Mouse (Mus musculus) Patski (cell line): Measurements from ENCODE around the gene Slc24a1. TPM values are rescaled to one million over a fixed set of nuclear protein-coding genes. Genes with fewer than 3 reads are reported as not detected.
A peak's percentile ranks its signal among the peaks of the same experiment; 100 is the strongest.

Experiments used
- ATAC-seq: fragments of 100-300 bp; one replicate; pipeline ENCODE4 v1.8.0; 2021
- CTCF ChIA-PET: fragments of 350-600 bp; sonication (Branson Sonifier 250); formaldehyde crosslinking; loops from one replicate; lab custom pipeline; 2022; ENCODE audit warnings: inconsistent platforms; lab: Charles Lee
- POLR2A ChIA-PET: fragments of 350-600 bp; sonication (Branson Sonifier 250); formaldehyde crosslinking; loops from one replicate; lab custom pipeline; 2022; ENCODE audit warnings: antibody characterized with exemption, inconsistent platforms; lab: Charles Lee
- DNase-seq: peaks from one replicate; pipeline ENCODE4 v3.0.0-alpha.2; 2011; ENCODE audit warnings: low read depth, low spot score
- H3K27me3 ChIP-seq: fragments of 371-371 bp; one replicate; pipeline ENCODE4 v1.5.1; 2021
- CTCF ChIP-seq: fragments of 100-300 bp; IDR thresholded peaks from one replicate; pipeline ENCODE4 v1.5.1; 2021
- in situ Hi-C: fragments of 300-500 bp; cut with MboI; formaldehyde crosslinking; loops from 3 replicates; pipeline ENCODE4 v1.11.1; 2018; ENCODE audit warnings: low pct_unique_long_range_greater_than_20kb, mixed read lengths
- polyA plus RNA-seq: library from polyadenylated mRNA; unstranded; gene quantifications from one replicate; pipeline ENCODE4 v1.2.3, GENCODE M21; 2021

The Slc24a1 gene
- polyA plus RNA-seq, 1 experiment from 2014 or later, result 0.03 TPM

DNA sequence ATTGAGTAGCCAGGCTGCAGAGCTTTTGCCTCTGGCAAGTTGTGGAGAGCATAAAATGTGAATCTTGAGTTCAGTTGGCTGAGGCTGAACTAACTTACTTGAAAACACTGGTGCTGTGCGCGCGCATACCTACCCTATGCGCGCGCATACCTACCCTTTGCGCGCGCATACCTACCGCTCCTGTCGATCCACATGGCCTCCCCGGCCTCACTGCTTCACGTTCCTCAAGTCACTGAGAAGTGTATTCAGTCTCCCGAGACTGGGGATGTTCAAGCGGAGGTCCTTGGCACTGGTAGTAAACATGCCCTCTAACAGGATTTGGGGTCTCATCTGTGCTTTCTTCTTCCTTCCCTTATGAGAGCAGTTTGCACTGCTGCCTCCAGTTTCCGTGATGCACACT is 32.8 kb downstream of the Slc24a1 start:
- in situ Hi-C loops, result no loop called here
- ChIA-PET CTCF (no interaction called here), POLR2A (no interaction called here)
- no peak for TF ChIP-seq CTCF
- DNase-seq (no peak), ATAC-seq (no peak)
- H3K27me3 ChIP-seq, result no peaks in the 10 kb centered on the region

GRCm38 (mm10) chr9:64914629-64915028 is 36.8 kb downstream of the Slc24a1 start:
- ChIA-PET POLR2A (no interaction called here), CTCF (no interaction called here)
- in situ Hi-C loops, result no loop called here
- DNase-seq (no peak), ATAC-seq (no peak)
- TF ChIP-seq CTCF, result no peak
- no peaks in the 10 kb centered on the region for H3K27me3 ChIP-seq

GRCm38 (mm10) chr9:64913973-64914372 is 37.4 kb downstream of the Slc24a1 start:
- ChIA-PET CTCF (interaction anchor here (1.0 kb wide), 1 partner anchor 10 kb away, joined by 3 read pairs; no protein-coding TSS in a partner anchor), POLR2A (interaction anchor here (0.8 kb wide), 1 partner anchor 12 kb away, joined by 4 read pairs; no protein-coding TSS in a partner anchor)
- ATAC-seq, result no peak
- DNase-seq, result no peak
- no peak for TF ChIP-seq CTCF
- no peaks in the 10 kb centered on the region for H3K27me3 ChIP-seq
- in situ Hi-C loops, result no loop called here

- ChIA-PET POLR2A (interaction anchor here (0.8 kb wide), 1 partner anchor 13 kb away, joined by 4 read pairs; no protein-coding TSS in a partner anchor), CTCF (interaction anchor here (1.0 kb wide), 1 partner anchor 10 kb away, joined by 3 read pairs; no protein-coding TSS in a partner anchor)
- no peak for TF ChIP-seq CTCF
- DNase-seq (no peak), ATAC-seq (no peak)
- in situ Hi-C loops, result no loop called here
- H3K27me3 ChIP-seq, result no peaks in the 10 kb centered on the region
Observed at GRCm38 (mm10) chr9:64913406-64913805, 38.0 kb downstream of the Slc24a1 start.

DNA sequence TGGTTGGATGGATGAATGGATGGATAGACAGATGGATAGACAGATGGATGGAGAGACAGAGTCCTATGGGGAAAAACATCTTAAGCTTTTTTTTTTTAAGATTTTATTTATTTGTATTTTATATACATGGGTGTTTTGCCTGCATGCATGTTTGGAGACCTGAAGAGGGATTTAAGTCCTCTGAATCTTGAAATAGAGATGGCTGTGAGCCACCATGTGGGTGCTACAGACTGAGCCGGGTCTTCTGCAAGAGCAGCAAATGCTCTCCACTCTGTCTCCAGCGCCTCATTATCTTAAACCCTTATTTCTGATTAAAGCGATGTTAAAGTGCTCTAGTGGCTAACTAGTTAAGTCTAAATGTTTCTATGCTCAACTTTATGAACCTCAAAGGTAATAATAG is 44.0 kb downstream of the Slc24a1 start:
- CTCF ChIA-PET, result no interaction called here
- no peak for TF ChIP-seq CTCF
- DNase-seq, result no peak
- ATAC-seq, result no peak
- in situ Hi-C loops, result no loop called here
- no peaks in the 10 kb centered on the region for H3K27me3 ChIP-seq
- POLR2A ChIA-PET, result interaction anchor here (0.6 kb wide), 1 partner anchor 403 kb away, joined by 3 read pairs; no protein-coding TSS in a partner anchor

GRCm38 (mm10) chr9:64904917-64905640 is 46.3 kb downstream of the Slc24a1 start:
- no peak for TF ChIP-seq CTCF
- in situ Hi-C loops, result no loop called here
- ATAC-seq (no peak), DNase-seq (no peak)
- H3K27me3 ChIP-seq, result no peaks in the 10 kb centered on the region
- CTCF ChIA-PET, result interaction anchor here (1.3 kb wide), 1 partner anchor 17 kb away, joined by 3 read pairs; no protein-coding TSS in a partner anchor
- POLR2A ChIA-PET, result no interaction called here

DNA sequence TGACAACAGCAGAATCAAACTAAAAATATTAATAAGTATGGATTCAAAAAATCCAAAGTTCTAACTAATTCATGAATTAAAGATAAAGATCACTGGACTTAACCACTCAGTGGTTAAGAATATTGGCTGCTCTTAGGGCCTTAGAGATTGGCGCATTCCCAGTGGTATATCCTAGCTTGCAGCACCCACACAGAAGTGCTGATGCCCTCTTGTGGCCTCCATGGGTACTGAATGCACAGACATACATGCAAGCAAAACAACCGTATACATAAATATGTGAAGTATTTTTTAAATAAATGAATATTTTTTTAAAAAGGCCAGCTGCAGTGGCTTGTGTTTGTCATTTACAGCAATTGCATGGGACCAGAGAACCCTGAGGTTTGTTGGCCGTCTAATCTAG is 48.0 kb downstream of the Slc24a1 start:
- ChIA-PET CTCF (interaction anchor here (0.6 to 1.7 kb wide), 4 partner anchors 10 to 68 kb away, joined by 3 to 9 read pairs (median 3); no protein-coding TSS in a partner anchor), POLR2A (interaction anchor here (1.2 kb wide), 1 partner anchor 92 kb away, joined by 3 read pairs; the partner anchor contains the start of gene Dennd4a)
- H3K27me3 ChIP-seq, result no peaks in the 10 kb centered on the region
- in situ Hi-C loops, result no loop called here
- DNase-seq (no peak), ATAC-seq (no peak)
- peak; percentile 84 for TF ChIP-seq CTCF

- no peak for TF ChIP-seq CTCF
- POLR2A ChIA-PET, result interaction anchor here (1.2 kb wide), 1 partner anchor 92 kb away, joined by 3 read pairs; the partner anchor contains the start of gene Dennd4a
- CTCF ChIA-PET, result interaction anchor here (1.2 to 1.7 kb wide), 3 partner anchors 11 to 118 kb away, joined by 3 to 9 read pairs (median 4); no protein-coding TSS in a partner anchor
- ATAC-seq (no peak), DNase-seq (no peak)
- no peaks in the 10 kb centered on the region for H3K27me3 ChIP-seq
- in situ Hi-C loops, result no loop called here
Observed at GRCm38 (mm10) chr9:64902866-64903265, 48.5 kb downstream of the Slc24a1 start.

GRCm38 (mm10) chr9:64896605-64897004 is 54.8 kb downstream of the Slc24a1 start:
- ATAC-seq, result no peak
- no peaks in the 10 kb centered on the region for H3K27me3 ChIP-seq
- no peak for DNase-seq
- in situ Hi-C loops, result no loop called here
- no peak for TF ChIP-seq CTCF
- POLR2A ChIA-PET, result no interaction called here
- CTCF ChIA-PET, result interaction anchor here (1.7 kb wide), 1 partner anchor 36 kb away, joined by 3 read pairs; no protein-coding TSS in a partner anchor

DNA sequence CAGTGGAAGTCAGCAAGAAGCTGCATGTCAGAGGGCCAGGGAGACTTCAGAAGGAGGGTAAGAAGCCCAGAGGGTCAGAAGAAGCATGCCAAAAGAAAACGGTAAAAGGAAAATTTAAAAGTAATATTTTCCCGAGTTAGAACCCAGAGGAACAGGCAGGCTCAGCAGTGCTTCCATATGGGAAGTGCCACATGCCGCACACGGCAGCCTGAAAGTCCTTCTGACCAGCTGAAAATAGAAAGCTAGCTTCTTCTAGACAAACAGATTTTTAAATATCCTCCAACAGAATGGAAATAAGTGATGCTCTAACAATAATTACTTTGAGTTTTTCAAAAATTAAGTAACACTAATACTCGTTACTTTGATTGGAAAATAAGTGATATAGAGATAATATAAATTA is 65.4 kb downstream of the Slc24a1 start:
- ChIA-PET POLR2A (no interaction called here), CTCF (no interaction called here)
- H3K27me3 ChIP-seq, result no peaks in the 10 kb centered on the region
- no peak for TF ChIP-seq CTCF
- DNase-seq, result no peak
- in situ Hi-C loops, result no loop called here
- ATAC-seq, result no peak

Other genes with a start within 250 kb of the Slc24a1 start
- 579 TPM for gene Rab11a, start 213.8 kb downstream of the Slc24a1 start, polyA plus RNA-seq
- gene Dennd4a, start 140.3 kb downstream of the Slc24a1 start, polyA plus RNA-seq, result 9.0 TPM
- gene Ints14, start 9.3 kb upstream of the Slc24a1 start, polyA plus RNA-seq, result 31.4 TPM
- gene Hacd3, start 70.1 kb upstream of the Slc24a1 start, polyA plus RNA-seq, result 121 TPM
- 72.5 TPM for gene Dpp8, start 80.8 kb upstream of the Slc24a1 start, polyA plus RNA-seq
- 3.3 TPM for gene Igdcc4, start 149.9 kb upstream of the Slc24a1 start, polyA plus RNA-seq
- gene Igdcc3, start 189.6 kb upstream of the Slc24a1 start, polyA plus RNA-seq, result not detected
- 7.0 TPM for gene Parp16, start 243.7 kb upstream of the Slc24a1 start, polyA plus RNA-seq